ENCODE assay signal across 9 mouse cellular contexts in genomic region chr1:64066320-64067254, GRCm38 (mm10). TPM values are rescaled to one million over a fixed set of nuclear protein-coding genes. Genes with fewer than 3 reads are reported as not detected.
DNase-seq lines count a peak whose midpoint lies in the region; ATAC-seq and TF ChIP-seq lines count a peak whose summit lies in the region.
"Had no signal": no experiment of that assay in that cellular context is flagged by ENCODE, and none has a peak within 500 bp of the region (broad histone marks: within the 10 kb centered on the region; RNA-seq: fewer than 3 reads in every experiment).

No protein-coding gene starts in this region.

- ATAC-seq in embryonic facial prominence, embryonic 11.5 days (replicated peaks; ENCODE audit: insufficient number of reproducible peaks, low FRiP score, low TSS enrichment, low read depth): peak; percentile 92
- no peak for ATAC-seq in cerebellum, adult (ENCODE audit: insufficient number of reproducible peaks, low FRiP score, low TSS enrichment)
- no peak for ATAC-seq in liver, postnatal 0 days

- no peak for TF ChIP-seq EP300 in liver, postnatal 0 days (IDR thresholded peaks at IDR 0.05; ENCODE audit: low read depth)

- 46% methylated on average over 10 of the region's 10 CpGs for WGBS in embryonic facial prominence, embryonic 11.5 days
- WGBS in heart, embryonic 10.5 days: 72% methylated on average over 10 of the region's 10 CpGs
- WGBS in liver, postnatal 0 days (ENCODE audit: insufficient replicate concordance): 71% methylated on average over 10 of the region's 10 CpGs

- no peaks in the 10 kb centered on the region for H3K4me1 ChIP-seq in embryonic facial prominence, embryonic 11.5 days (ENCODE audit: control insufficient read depth, insufficient read depth, low read length)
- no peaks in the 10 kb centered on the region for H3K4me1 ChIP-seq in heart, embryonic 10.5 days
- no peaks in the 10 kb centered on the region for H3K4me1 ChIP-seq in liver, postnatal 0 days (ENCODE audit: insufficient read depth)

- no peak overlapping the region for H3K4me2 ChIP-seq in embryonic facial prominence, embryonic 11.5 days (ENCODE audit: low read depth, low read length)
- H3K4me2 ChIP-seq in liver, postnatal 0 days (ENCODE audit: low read depth, low read length): no peak overlapping the region

- H3K9ac ChIP-seq in embryonic facial prominence, embryonic 11.5 days (replicated peaks; ENCODE audit: low read length): no peak overlapping the region
- no peak overlapping the region for H3K9ac ChIP-seq in liver, postnatal 0 days (replicated peaks)

- no peak overlapping the region for H3K27ac ChIP-seq in embryonic facial prominence, embryonic 11.5 days (replicated peaks; ENCODE audit: low read depth, low read length)
- H3K27ac ChIP-seq in heart, embryonic 10.5 days: no peak overlapping the region
- no peak overlapping the region for H3K27ac ChIP-seq in liver, postnatal 0 days (ENCODE audit: low read depth)

- intact Hi-C loops in left cerebral cortex, postnatal 25 days (cut with DNase I): no loop called here

- TF ChIP-seq CTCF in liver, postnatal 0 days (IDR thresholded peaks at IDR 0.05; ENCODE audit: low read depth): no peak

- no peaks in the 10 kb centered on the region for H3K27me3 ChIP-seq in embryonic facial prominence, embryonic 11.5 days (ENCODE audit: control insufficient read depth, insufficient read depth, low read length)
- no peaks in the 10 kb centered on the region for H3K27me3 ChIP-seq in heart, embryonic 10.5 days (ENCODE audit: insufficient read depth, poor library complexity, severe bottlenecking)
- no peaks in the 10 kb centered on the region for H3K27me3 ChIP-seq in liver, postnatal 0 days (ENCODE audit: insufficient read depth, low read length)

- no peaks in the 10 kb centered on the region for H3K9me3 ChIP-seq in embryonic facial prominence, embryonic 11.5 days (replicated peaks; ENCODE audit: control insufficient read depth, low read length)
- no peaks in the 10 kb centered on the region for H3K9me3 ChIP-seq in heart, embryonic 10.5 days
- H3K9me3 ChIP-seq in liver, postnatal 0 days (ENCODE audit: low read length): no peaks in the 10 kb centered on the region

- peak; percentile 85 for DNase-seq in embryonic facial prominence, embryonic 11.5 days (ENCODE audit: low spot score)
- DNase-seq in frontal cortex, postnatal 14 days (ENCODE audit: low spot score in 2 of 2): peak; percentile 40 to 55
- DNase-seq in left cerebral cortex, postnatal 25 days (ENCODE audit: low spot score in 2 of 2): peak; percentile 74
- DNase-seq in retina, postnatal 1 day: peak; percentile 93
- no peak for DNase-seq in lung, postnatal 14 days
- DNase-seq in heart, embryonic 10.5 days (ENCODE audit: low spot score): no peak
- DNase-seq in liver, postnatal 0 days: no peak

- no peaks in the 10 kb centered on the region for H3K36me3 ChIP-seq in embryonic facial prominence, embryonic 11.5 days (replicated peaks; ENCODE audit: control insufficient read depth, insufficient read depth, low read depth, low read length)
- H3K36me3 ChIP-seq in heart, embryonic 10.5 days: no peaks in the 10 kb centered on the region
- H3K36me3 ChIP-seq in liver, postnatal 0 days (replicated peaks; ENCODE audit: insufficient read depth, low read length): no peaks in the 10 kb centered on the region

- no peak overlapping the region for H3K4me3 ChIP-seq in embryonic facial prominence, embryonic 11.5 days (ENCODE audit: low read depth, low read length)
- no peak overlapping the region for H3K4me3 ChIP-seq in heart, embryonic 10.5 days
- H3K4me3 ChIP-seq in liver, postnatal 0 days (ENCODE audit: low read depth, low read length): no peak overlapping the region
- H3K4me3 ChIP-seq: myocyte had no signal

RNA-seq across cellular contexts. Expression of gene Klf7, which starts 55.5 kb away (rescaled TPM):
- polyA plus RNA-seq in embryonic facial prominence, embryonic 11.5 days (2014; fragmentation: Nextera tagmentation; extraction: Ambion mirVana): 15.6 and 16.3 TPM in 2 replicates
- total RNA-seq in left cerebral cortex, postnatal 25 days (2021): 10 to 100 TPM; 40.9 to 44.0 TPM
- 15.1 and 15.8 TPM in 2 replicates for polyA plus RNA-seq in heart, embryonic 10.5 days (2016; fragmentation: Nextera tagmentation; extraction: Ambion mirVana)
- polyA plus RNA-seq in liver, postnatal 0 days (2015; fragmentation: Nextera tagmentation; extraction: Ambion mirVana): 4.8 and 5.4 TPM in 2 replicates

Comparison
In these comparisons a context has a peak if more than half of its experiments do, and no peak if none do; other contexts are left out.
1. DNase-seq: peak in embryonic facial prominence, embryonic 11.5 days (single experiment), frontal cortex, postnatal 14 days (2 of 2), left cerebral cortex, postnatal 25 days (2 of 2) and retina, postnatal 1 day (single experiment); none in lung, postnatal 14 days (single experiment), heart, embryonic 10.5 days (single experiment) and liver, postnatal 0 days (single experiment).